Mouse (Mus musculus) neural tube, embryonic 11.5 days (tissue): Measurements from ENCODE around the gene Tet3. TPM values are rescaled to one million over a fixed set of nuclear protein-coding genes. Genes with fewer than 3 reads are reported as not detected.

Source experiments
- ATAC-seq: fragments of 200-750 bp; cut with Nextera tagmentation; 2 replicates; pipeline ENCODE4 v1.8.0; 2017; ENCODE audit warnings: moderate number of reproducible peaks, mild to moderate bottlenecking, moderate TSS enrichment, moderate library complexity; ENCODE audit not compliant: insufficient read depth, low FRiP score, low TSS enrichment
- DNase-seq: peaks from one replicate; pipeline ENCODE4 v3.0.0-alpha.2; 2015; ENCODE audit warnings: low spot score
- H3K27ac ChIP-seq: fragments of 300-500 bp; sonication (generic); 2 replicates; pipeline ENCODE4 v1.5.1; 2014; ENCODE audit warnings: low read depth, mild to moderate bottlenecking, low read length
- H3K27me3 ChIP-seq: fragments of 300-500 bp; sonication (generic); 2 replicates; pipeline ENCODE4 v1.6.1; 2014; ENCODE audit warnings: mild to moderate bottlenecking, low read length, mixed read lengths; ENCODE audit not compliant: control insufficient read depth, insufficient read depth
- H3K36me3 ChIP-seq: fragments of 300-500 bp; sonication (generic); 2 replicates; pipeline ENCODE4 v1.6.1; 2014; ENCODE audit warnings: mild to moderate bottlenecking, low read length, moderate library complexity, mixed read lengths; ENCODE audit not compliant: control insufficient read depth, insufficient read depth
- H3K4me1 ChIP-seq: fragments of 300-500 bp; sonication (generic); 2 replicates; pipeline ENCODE4 v1.6.1; 2014; ENCODE audit warnings: low read length, mixed read lengths; ENCODE audit not compliant: control insufficient read depth, insufficient read depth
- H3K4me2 ChIP-seq: fragments of 300-500 bp; sonication (generic); 2 replicates; pipeline ENCODE4 v1.6.1; 2014; ENCODE audit warnings: low read depth, mild to moderate bottlenecking, moderate library complexity
- H3K4me3 ChIP-seq: fragments of 300-500 bp; sonication (generic); 2 replicates; pipeline ENCODE4 v1.5.1; 2014; ENCODE audit warnings: low read depth, low read length
- H3K9ac ChIP-seq: fragments of 300-500 bp; sonication (generic); 2 replicates; pipeline ENCODE4 v1.6.1; 2014; ENCODE audit warnings: mild to moderate bottlenecking, low read length
- H3K9me3 ChIP-seq: fragments of 300-500 bp; sonication (generic); 2 replicates; pipeline ENCODE4 v1.6.1; 2016; ENCODE audit warnings: low read length; ENCODE audit not compliant: control insufficient read depth
- WGBS: fragments of 180-500 bp; shearing (Covaris S2); extraction: QIAGEN DNeasy Blood & Tissue Kit; methylation state at CpG from one replicate; pipeline ENCODE4 v1.1.7; 2014; 5-methylcytosine and 5-hydroxymethylcytosine counted together
- polyA plus RNA-seq: library from polyadenylated mRNA; unstranded; fragments of >200 nt; fragmentation: Nextera tagmentation; extraction: Ambion mirVana; gene quantifications from 2 replicates; pipeline ENCODE4 v1.2.1, GENCODE M21; 2014

The Tet3 gene
- polyA plus RNA-seq, 1 experiment from 2014 or later, result 47.3 TPM

- H3K4me1 ChIP-seq, result peaks cover 58% of the 10 kb centered on the region
- H3K4me3 ChIP-seq, result peak overlapping the region; percentile 79; the same call in 1 of the 2 replicates
- H3K36me3 ChIP-seq, result peaks cover 2% of the 10 kb centered on the region; the same call in 1 of the 2 replicates
- 85% methylated on average over 13 of the region's 13 CpGs for WGBS
- H3K4me2 ChIP-seq, result peak overlapping the region; percentile 88
- no peaks in the 10 kb centered on the region for H3K9me3 ChIP-seq
- no peak overlapping the region for H3K27ac ChIP-seq
- ATAC-seq (no peak), DNase-seq (no peak)
- H3K9ac ChIP-seq, result no peak overlapping the region
- H3K27me3 ChIP-seq, result no peaks in the 10 kb centered on the region
Observed at GRCm38 (mm10) chr6:83439119-83439767, 19.6 kb downstream of the Tet3 start.

GRCm38 (mm10) chr6:83438584-83438983 lies 20.3 kb downstream of the Tet3 start:
- peaks cover 2% of the 10 kb centered on the region; the same call in 1 of the 2 replicates for H3K36me3 ChIP-seq

GRCm38 (mm10) chr6:83437802-83438201 lies 21.1 kb downstream of the Tet3 start:
- DNase-seq (no peak), ATAC-seq (no peak)
- no peaks in the 10 kb centered on the region for H3K27me3 ChIP-seq
- H3K4me3 ChIP-seq, result no peak overlapping the region; the same call in 1 of the 2 replicates
- H3K4me1 ChIP-seq, result peaks cover 44% of the 10 kb centered on the region
- no peak overlapping the region for H3K27ac ChIP-seq
- no peak overlapping the region for H3K4me2 ChIP-seq
- no peak overlapping the region for H3K9ac ChIP-seq
- no peaks in the 10 kb centered on the region for H3K9me3 ChIP-seq
- 48% methylated on average over 3 of the region's 3 CpGs for WGBS
- peaks cover 2% of the 10 kb centered on the region; the same call in 1 of the 2 replicates for H3K36me3 ChIP-seq

More at GRCm38 (mm10) chr6:83438584-83438983, 20.3 kb downstream of the Tet3 start:
- 92% methylated on average over 3 of the region's 3 CpGs for WGBS
- H3K4me1 ChIP-seq, result peaks cover 52% of the 10 kb centered on the region
- H3K27me3 ChIP-seq, result no peaks in the 10 kb centered on the region
- no peak for DNase-seq
- H3K9ac ChIP-seq, result no peak overlapping the region
- ATAC-seq, result no peak
- H3K4me3 ChIP-seq, result no peak overlapping the region
- no peak overlapping the region for H3K4me2 ChIP-seq
- no peak overlapping the region for H3K27ac ChIP-seq
- H3K9me3 ChIP-seq, result no peaks in the 10 kb centered on the region

- whole genome bisulfite sequencing, result 80% methylated on average over 3 of the region's 3 CpGs
- Histone ChIP-seq H3K9me3 (no peaks in the 10 kb centered on the region), H3K36me3 (peaks cover 3% of the 10 kb centered on the region; the same call in 1 of the 2 replicates), H3K4me1 (peaks cover 38% of the 10 kb centered on the region), H3K27ac (no peak overlapping the region), H3K27me3 (no peaks in the 10 kb centered on the region), H3K4me2 (no peak overlapping the region), H3K4me3 (no peak overlapping the region), H3K9ac (no peak overlapping the region)
- DNase-seq (no peak), ATAC-seq (no peak)
Observed at GRCm38 (mm10) chr6:83437225-83437624, 21.7 kb downstream of the Tet3 start.

GRCm38 (mm10) chr6:83436547-83436946 lies 22.3 kb downstream of the Tet3 start:
- Histone ChIP-seq H3K27ac (no peak overlapping the region), H3K36me3 (peaks cover 3% of the 10 kb centered on the region; the same call in 1 of the 2 replicates), H3K4me2 (no peak overlapping the region), H3K4me1 (peaks cover 32% of the 10 kb centered on the region), H3K27me3 (no peaks in the 10 kb centered on the region), H3K4me3 (no peak overlapping the region), H3K9ac (no peak overlapping the region), H3K9me3 (no peaks in the 10 kb centered on the region)
- WGBS, result 79% methylated on average over 4 of the region's 4 CpGs
- ATAC-seq, result no peak
- DNase-seq, result no peak

- Histone ChIP-seq H3K36me3 (peaks cover 3% of the 10 kb centered on the region; the same call in 1 of the 2 replicates), H3K4me1 (peaks cover 26% of the 10 kb centered on the region), H3K9me3 (no peaks in the 10 kb centered on the region), H3K27ac (peak overlapping the region; percentile 60; the same call in 1 of the 2 replicates), H3K4me3 (no peak overlapping the region), H3K4me2 (no peak overlapping the region), H3K9ac (peak overlapping the region; percentile 18; the same call in 1 of the 2 replicates), H3K27me3 (no peaks in the 10 kb centered on the region)
- 52% methylated on average over 5 of the region's 5 CpGs for WGBS
- ATAC-seq (no peak), DNase-seq (peak; percentile 54)
Observed at GRCm38 (mm10) chr6:83435174-83435573, 23.7 kb downstream of the Tet3 start.

GRCm38 (mm10) chr6:83433546-83433945 lies 25.3 kb downstream of the Tet3 start:
- H3K4me2 ChIP-seq, result no peak overlapping the region

GRCm38 (mm10) chr6:83432966-83433365 lies 25.9 kb downstream of the Tet3 start:
- DNase-seq, result no peak
- no peak overlapping the region for H3K27ac ChIP-seq
- ATAC-seq, result no peak
- H3K4me1 ChIP-seq, result peaks cover 21% of the 10 kb centered on the region
- H3K9me3 ChIP-seq, result no peaks in the 10 kb centered on the region
- 89% methylated on average over 7 of the region's 7 CpGs for WGBS
- H3K9ac ChIP-seq, result no peak overlapping the region
- no peaks in the 10 kb centered on the region for H3K27me3 ChIP-seq
- H3K4me3 ChIP-seq, result no peak overlapping the region
- H3K4me2 ChIP-seq, result no peak overlapping the region
- peaks cover 2% of the 10 kb centered on the region; the same call in 1 of the 2 replicates for H3K36me3 ChIP-seq

More at GRCm38 (mm10) chr6:83433546-83433945, 25.3 kb downstream of the Tet3 start:
- no peak overlapping the region for H3K4me3 ChIP-seq
- H3K9ac ChIP-seq, result no peak overlapping the region
- ATAC-seq (no peak), DNase-seq (no peak)
- H3K27ac ChIP-seq, result no peak overlapping the region
- peaks cover 2% of the 10 kb centered on the region; the same call in 1 of the 2 replicates for H3K36me3 ChIP-seq
- H3K27me3 ChIP-seq, result no peaks in the 10 kb centered on the region
- H3K4me1 ChIP-seq, result peaks cover 19% of the 10 kb centered on the region
- H3K9me3 ChIP-seq, result no peaks in the 10 kb centered on the region
- WGBS, result 86% methylated on average over 4 of the region's 4 CpGs
